Mouse (Mus musculus) stomach, postnatal 0 days (tissue): ENCODE data around the gene Smc4.

Experiments
- CTCF ChIP-seq: IDR thresholded peaks from 2 replicates; pipeline ENCODE4 v1.5.1; 2016; ENCODE audit warnings: antibody characterized with exemption, low read depth, mild to moderate bottlenecking, moderate library complexity
- EP300 ChIP-seq: optimal IDR thresholded peaks from 2 replicates; pipeline ENCODE3; 2016; ENCODE audit warnings: antibody characterized with exemption

DNA sequence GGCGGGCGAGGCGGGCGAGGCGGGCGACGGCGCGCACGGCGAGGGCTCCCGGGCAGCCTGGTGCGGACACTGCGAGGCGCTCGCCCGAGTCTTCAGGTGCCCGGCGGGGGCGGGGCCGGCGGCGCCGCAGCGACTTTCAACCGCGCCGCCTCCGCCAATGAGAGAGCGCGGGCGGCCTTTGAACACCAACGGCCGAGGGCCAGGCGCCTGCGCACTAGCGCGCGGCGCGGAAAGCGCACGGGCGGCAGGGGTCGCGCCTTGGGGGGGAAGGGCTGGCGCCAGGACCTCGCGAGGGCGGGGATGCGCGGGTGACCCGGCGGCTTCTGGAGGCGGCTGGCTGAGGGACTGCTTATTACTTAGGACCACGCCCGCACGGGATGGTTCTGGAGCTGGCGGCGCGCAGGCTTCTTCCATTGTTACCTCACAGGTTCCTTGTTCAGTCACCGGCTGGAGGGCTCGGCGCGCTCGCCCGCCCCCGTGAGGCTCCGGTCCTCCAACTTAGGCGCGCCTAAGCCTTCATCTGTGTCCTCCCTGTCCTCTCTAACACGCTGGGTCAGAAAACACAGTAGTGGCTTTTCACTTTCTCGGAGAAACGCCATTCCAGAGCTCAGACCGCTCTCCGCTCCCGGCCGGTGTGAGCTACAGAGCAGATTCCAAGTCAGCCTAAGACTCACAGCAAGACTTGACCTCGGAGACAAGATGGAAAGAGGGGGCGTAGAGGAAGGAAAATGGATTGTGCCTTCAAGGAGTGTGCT lies 40.3 kb downstream of the Smc4 start, which contains the start of gene Trim59:
- TF ChIP-seq CTCF (no peak; the same call in none of the 2 replicates), EP300 (peak; percentile 36)
